Mouse (Mus musculus) midbrain, postnatal 0 days (tissue): Measurements from ENCODE around the gene Gmnc. TPM values are rescaled to one million over a fixed set of nuclear protein-coding genes. Genes with fewer than 3 reads are reported as not detected.

Experiments
- ATAC-seq: fragments of 200-750 bp; cut with Nextera tagmentation; 2 replicates; pipeline ENCODE4 v1.8.0; 2017; ENCODE audit warnings: moderate number of reproducible peaks, mild to moderate bottlenecking, moderate TSS enrichment, moderate library complexity; ENCODE audit not compliant: low FRiP score
- DNase-seq: peaks from one replicate; pipeline ENCODE4 v3.0.0-alpha.2; 2015; ENCODE audit warnings: low spot score
- H3K27ac ChIP-seq: fragments of 300-500 bp; sonication (generic); 2 replicates; pipeline ENCODE4 v1.5.1; 2014; ENCODE audit warnings: low read depth, mild to moderate bottlenecking, low read length, mixed read lengths
- H3K27me3 ChIP-seq: fragments of 300-500 bp; sonication (generic); 2 replicates; pipeline ENCODE4 v1.6.1; 2014; ENCODE audit warnings: low read length, control low read depth, mixed read lengths; ENCODE audit not compliant: insufficient read depth
- H3K36me3 ChIP-seq: fragments of 300-500 bp; sonication (generic); 2 replicates; pipeline ENCODE4 v1.6.1; 2014; ENCODE audit warnings: low read length, control low read depth, mixed read lengths; ENCODE audit not compliant: insufficient read depth
- H3K4me1 ChIP-seq: fragments of 300-500 bp; sonication (generic); 2 replicates; pipeline ENCODE4 v1.6.1; 2014; ENCODE audit warnings: mild to moderate bottlenecking, control low read depth, antibody characterized with exemption, low read length, mixed read lengths; ENCODE audit not compliant: insufficient read depth
- H3K4me2 ChIP-seq: fragments of 300-500 bp; sonication (generic); 2 replicates; pipeline ENCODE4 v1.6.1; 2014; ENCODE audit warnings: low read depth, mild to moderate bottlenecking, low read length, mixed read lengths; ENCODE audit not compliant: poor library complexity, severe bottlenecking
- H3K4me3 ChIP-seq: fragments of 300-500 bp; sonication (generic); 2 replicates; pipeline ENCODE4 v1.5.1; 2014; ENCODE audit warnings: low read depth, mild to moderate bottlenecking, low read length, moderate library complexity
- H3K9ac ChIP-seq: fragments of 300-500 bp; sonication (generic); replicated peaks from 2 replicates; pipeline ENCODE4 v1.6.1; 2014; ENCODE audit warnings: mild to moderate bottlenecking, low read length, moderate library complexity, mixed read lengths; ENCODE audit not compliant: poor library complexity, severe bottlenecking
- H3K9me3 ChIP-seq: fragments of 300-500 bp; sonication (generic); 2 replicates; pipeline ENCODE4 v1.6.1; 2016; ENCODE audit warnings: low read length, control low read depth
- CTCF ChIP-seq: IDR thresholded peaks from 2 replicates; pipeline ENCODE4 v1.5.1; 2016; ENCODE audit warnings: antibody characterized with exemption, mild to moderate bottlenecking
- WGBS: fragments of 180-500 bp; shearing (Covaris S2); extraction: QIAGEN DNeasy Blood & Tissue Kit; methylation state at CpG from one replicate; pipeline ENCODE4 v1.1.7; 2014; 5-methylcytosine and 5-hydroxymethylcytosine counted together
- polyA plus RNA-seq: library from polyadenylated mRNA; unstranded; fragments of >200 nt; fragmentation: Nextera tagmentation; extraction: Ambion mirVana; gene quantifications from 2 replicates; pipeline ENCODE4 v1.2.1, GENCODE M21; 2015
- total RNA-seq: library from RNA; depleted of rRNA; stranded (reverse); fragments of >200 nt; gene quantifications from 2 replicates; pipeline ENCODE4 v1.2.3, GENCODE M21; 2014

Gene Gmnc
- total and polyA plus RNA-seq, 2 experiments from 2014 or later, result 0.06 to 0.44 TPM

GRCm38 (mm10) chr16:26876885-26877284, 114.6 kb downstream of the Gmnc start:
- H3K27me3 ChIP-seq, result no peaks in the 10 kb centered on the region
- no peak for TF ChIP-seq CTCF
- DNase-seq (no peak), ATAC-seq (peak; percentile 52; the same call in 1 of the 2 replicates)
- H3K27ac ChIP-seq, result no peak overlapping the region
- H3K36me3 ChIP-seq, result no peaks in the 10 kb centered on the region
- no peak overlapping the region for H3K4me2 ChIP-seq
- H3K9me3 ChIP-seq, result no peaks in the 10 kb centered on the region
- 67% methylated on average over 3 of the region's 3 CpGs for WGBS
- no peaks in the 10 kb centered on the region for H3K4me1 ChIP-seq
- no peak overlapping the region for H3K9ac ChIP-seq
- no peak overlapping the region for H3K4me3 ChIP-seq
